Mouse (Mus musculus): ENCODE measurements at regions not wholly inside any gene's neighbourhood (a gene's known extent, or its start where the extent isn't known, plus 50 kb on each side); places are given as distances from the start of the nearest gene placed in this dataset.
A peak's percentile ranks its signal among the peaks of the same experiment; 100 is the strongest.
"Not testable (repeated sequence)": the region's sequence is repeated elsewhere in the genome, so short reads cannot be mapped to it uniquely, and the experiment has no call there.

- Histone ChIP-seq H3K4me1 (ENCODE audit: control insufficient read depth, insufficient read depth, low read length) (no peaks in the 10 kb centered on the region), H3K27me3 (ENCODE audit: control insufficient read depth, insufficient read depth, low read length) (no peaks in the 10 kb centered on the region), H3K4me3 (replicated peaks; ENCODE audit: insufficient read depth, low read depth, low read length) (no peak overlapping the region), H3K27ac (ENCODE audit: insufficient read depth, low read length) (no peak overlapping the region)
- TF ChIP-seq CTCF (IDR thresholded peaks at IDR 0.05; ENCODE audit: borderline replicate concordance, insufficient read depth, low read depth, low read length) (no peak), POLR2A (IDR thresholded peaks at IDR 0.05; ENCODE audit: borderline replicate concordance, insufficient read depth, low read length) (no peak)
- DNase-seq: no peak
- WGBS: 88% methylated on average over 9 of the region's 9 CpGs
These were observed 253.7 kb downstream of the Prex1 start for GRCm38 (mm10) chr2:166459955-166460354.

DNA sequence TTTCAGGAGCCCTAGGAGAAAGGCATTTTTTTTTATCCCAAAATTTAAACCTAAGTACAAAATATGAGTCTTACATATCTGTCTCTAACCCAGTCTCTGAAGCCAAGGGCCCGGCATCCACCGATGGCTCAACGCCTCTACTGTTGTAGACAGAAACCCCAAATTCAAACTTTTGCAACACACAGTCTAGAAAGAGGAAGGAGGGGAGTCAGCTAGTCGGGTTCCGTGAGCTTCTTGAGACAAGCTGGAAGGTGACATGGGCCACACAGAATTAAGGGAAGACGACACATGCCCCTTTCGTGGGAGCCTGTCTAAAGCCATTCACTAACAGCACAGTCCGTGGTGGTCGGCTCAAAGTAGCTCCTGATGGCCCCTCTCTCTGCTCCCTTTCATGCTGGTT is 254.7 kb downstream of the Prex1 start:
- H3K27me3 ChIP-seq (ENCODE audit: control insufficient read depth, insufficient read depth, low read length): no peaks in the 10 kb centered on the region
- H3K27ac ChIP-seq (ENCODE audit: insufficient read depth, low read length): no peak overlapping the region
- no peak overlapping the region for H3K4me3 ChIP-seq (replicated peaks; ENCODE audit: insufficient read depth, low read depth, low read length)
- TF ChIP-seq POLR2A (IDR thresholded peaks at IDR 0.05; ENCODE audit: borderline replicate concordance, insufficient read depth, low read length) (no peak), CTCF (IDR thresholded peaks at IDR 0.05; ENCODE audit: borderline replicate concordance, insufficient read depth, low read depth, low read length) (no peak)
- DNase-seq: no peak
- peaks cover 4% of the 10 kb centered on the region for H3K4me1 ChIP-seq (ENCODE audit: control insufficient read depth, insufficient read depth, low read length)
- WGBS: 93% methylated on average over 9 of the region's 9 CpGs

GRCm38 (mm10) chr2:166457381-166458172 is 256.1 kb downstream of the Prex1 start:
- TF ChIP-seq POLR2A (IDR thresholded peaks at IDR 0.05; ENCODE audit: borderline replicate concordance, insufficient read depth, low read length): no peak
- no peak for DNase-seq
- Histone ChIP-seq H3K4me1 (ENCODE audit: control insufficient read depth, insufficient read depth, low read length) (peaks cover 4% of the 10 kb centered on the region), H3K27me3 (ENCODE audit: control insufficient read depth, insufficient read depth, low read length) (no peaks in the 10 kb centered on the region), H3K4me3 (replicated peaks; ENCODE audit: insufficient read depth, low read depth, low read length) (no peak overlapping the region), H3K27ac (ENCODE audit: insufficient read depth, low read length) (no peak overlapping the region)
- WGBS: 87% methylated on average over 16 of the region's 16 CpGs

DNA sequence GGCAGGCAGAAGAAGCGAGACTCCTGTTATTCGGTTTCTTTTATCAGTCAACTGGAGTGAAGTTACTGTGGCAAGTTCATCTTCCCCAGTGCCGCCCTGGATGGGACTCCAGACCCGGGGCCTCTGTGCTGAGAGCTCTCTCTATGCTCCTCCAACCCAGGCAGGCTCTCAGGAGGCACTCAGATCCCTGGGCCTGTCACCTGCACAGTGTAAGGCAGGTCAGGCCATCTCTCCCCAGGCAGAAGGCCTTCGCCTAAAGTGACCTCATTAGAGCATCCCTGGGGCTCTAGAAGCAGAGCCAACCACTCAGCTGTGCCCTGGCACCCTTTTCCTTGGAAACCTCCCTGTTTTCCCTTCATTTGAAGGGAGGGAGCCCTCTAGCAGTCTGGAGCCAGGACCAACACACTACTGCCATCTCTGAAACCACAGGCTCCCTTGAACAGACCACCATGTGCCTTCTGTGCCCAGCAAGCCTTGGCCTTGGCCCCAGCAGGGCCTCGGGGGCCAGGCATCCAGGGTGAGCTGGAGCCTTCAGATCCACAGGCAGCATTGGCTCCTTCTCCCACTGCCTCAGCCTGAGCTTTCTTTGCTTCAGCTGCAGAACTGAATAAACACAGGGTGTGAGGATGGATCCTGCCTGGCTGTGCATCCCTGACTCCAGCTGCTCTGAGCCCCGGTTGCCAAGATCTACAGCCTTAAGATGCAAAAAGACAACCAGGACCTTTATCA is 259.3 kb downstream of the Prex1 start:
- H3K27ac ChIP-seq (ENCODE audit: insufficient read depth, low read length); H3K4me1 ChIP-seq (ENCODE audit: control insufficient read depth, insufficient read depth, low read length); H3K4me3 ChIP-seq (replicated peaks; ENCODE audit: insufficient read depth, low read depth, low read length); H3K27me3 ChIP-seq (ENCODE audit: control insufficient read depth, insufficient read depth, low read length): not testable (repeated sequence)
- WGBS: 36% methylated on average over 2 of the region's 7 CpGs
- DNase-seq: peak in 1 of 2 experiments; percentile 24

GRCm38 (mm10) chr2:166450964-166451363 is 262.7 kb downstream of the Prex1 start:
- DNase-seq: no peak
- Histone ChIP-seq H3K27ac (ENCODE audit: insufficient read depth, low read length) (no peak overlapping the region), H3K4me3 (replicated peaks; ENCODE audit: insufficient read depth, low read depth, low read length) (no peak overlapping the region), H3K27me3 (ENCODE audit: control insufficient read depth, insufficient read depth, low read length) (no peaks in the 10 kb centered on the region; the same call in 1 of the 2 replicates), H3K4me1 (ENCODE audit: control insufficient read depth, insufficient read depth, low read length) (peaks cover 16% of the 10 kb centered on the region)
- WGBS: 69% methylated on average over 7 of the region's 7 CpGs
- TF ChIP-seq POLR2A (IDR thresholded peaks at IDR 0.05; ENCODE audit: borderline replicate concordance, insufficient read depth, low read length) (no peak), CTCF (IDR thresholded peaks at IDR 0.05; ENCODE audit: borderline replicate concordance, insufficient read depth, low read depth, low read length) (no peak)

DNA sequence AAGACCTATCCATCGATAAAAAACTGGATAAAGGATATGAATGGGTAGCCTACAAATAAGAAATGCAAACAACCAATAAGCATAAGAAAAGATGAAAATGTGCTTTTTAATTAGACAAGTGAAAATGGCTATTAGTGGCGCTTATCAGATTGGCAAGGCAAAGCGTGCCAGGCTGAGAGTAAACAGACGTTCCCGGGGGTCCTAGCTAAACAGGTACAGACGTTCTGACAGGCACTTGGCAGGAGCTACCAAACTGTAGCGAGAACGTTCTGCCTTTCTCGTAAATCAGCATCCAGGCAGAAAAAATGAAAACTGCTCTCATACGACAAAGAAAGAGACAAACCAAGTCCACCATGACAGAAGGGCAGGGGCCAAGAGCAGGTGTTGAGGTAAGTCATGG is 263.3 kb downstream of the Prex1 start:
- Histone ChIP-seq H3K27ac (ENCODE audit: insufficient read depth, low read length) (no peak overlapping the region), H3K4me3 (replicated peaks; ENCODE audit: insufficient read depth, low read depth, low read length) (no peak overlapping the region), H3K4me1 (ENCODE audit: control insufficient read depth, insufficient read depth, low read length) (peaks cover 16% of the 10 kb centered on the region), H3K27me3 (ENCODE audit: control insufficient read depth, insufficient read depth, low read length) (no peaks in the 10 kb centered on the region; the same call in 1 of the 2 replicates)
- no peak for TF ChIP-seq CTCF (IDR thresholded peaks at IDR 0.05; ENCODE audit: borderline replicate concordance, insufficient read depth, low read depth, low read length)
- WGBS: 42% methylated on average over 10 of the region's 10 CpGs
- no peak for DNase-seq

DNA sequence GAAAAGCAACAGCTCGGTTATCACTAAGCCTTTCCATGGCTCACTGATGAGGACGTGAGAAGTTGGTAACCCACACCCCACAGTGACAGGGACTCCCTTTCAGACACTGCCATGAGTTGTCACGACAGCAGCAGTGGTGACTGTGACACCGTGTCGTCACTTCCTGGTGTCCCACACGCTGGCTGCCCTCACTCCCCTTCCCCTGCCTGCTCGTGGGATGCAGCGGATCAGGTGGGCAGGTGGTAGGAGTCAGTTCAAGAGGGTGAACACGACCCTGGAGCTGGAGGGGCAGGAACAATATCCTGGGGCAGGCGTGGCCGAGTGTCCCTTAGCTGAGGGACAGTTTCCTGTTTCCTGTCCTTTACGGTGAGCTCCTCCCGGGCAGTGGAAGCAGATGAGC is 264.9 kb downstream of the Prex1 start:
- DNase-seq: no peak
- H3K27me3 ChIP-seq (ENCODE audit: control insufficient read depth, insufficient read depth, low read length): no peaks in the 10 kb centered on the region; the same call in 1 of the 2 replicates
- no peak overlapping the region for H3K27ac ChIP-seq (ENCODE audit: insufficient read depth, low read length)
- WGBS: 34% methylated on average over 13 of the region's 13 CpGs
- H3K4me3 ChIP-seq (replicated peaks; ENCODE audit: insufficient read depth, low read depth, low read length): no peak overlapping the region
- TF ChIP-seq POLR2A (IDR thresholded peaks at IDR 0.05; ENCODE audit: borderline replicate concordance, insufficient read depth, low read length) (no peak), CTCF (IDR thresholded peaks at IDR 0.05; ENCODE audit: borderline replicate concordance, insufficient read depth, low read depth, low read length) (no peak)
- H3K4me1 ChIP-seq (ENCODE audit: control insufficient read depth, insufficient read depth, low read length): peaks cover 12% of the 10 kb centered on the region

- Histone ChIP-seq H3K27me3 (ENCODE audit: control insufficient read depth, insufficient read depth, low read length) (no peaks in the 10 kb centered on the region; the same call in 1 of the 2 replicates), H3K4me3 (replicated peaks; ENCODE audit: insufficient read depth, low read depth, low read length) (no peak overlapping the region), H3K4me1 (ENCODE audit: control insufficient read depth, insufficient read depth, low read length) (peaks cover 12% of the 10 kb centered on the region), H3K27ac (ENCODE audit: insufficient read depth, low read length) (no peak overlapping the region)
- DNase-seq: peak; percentile 52 to 73
- TF ChIP-seq POLR2A (IDR thresholded peaks at IDR 0.05; ENCODE audit: borderline replicate concordance, insufficient read depth, low read length) (no peak), CTCF (IDR thresholded peaks at IDR 0.05; ENCODE audit: borderline replicate concordance, insufficient read depth, low read depth, low read length) (no peak)
- WGBS: 5% methylated on average over 11 of the region's 11 CpGs
These were observed 265.5 kb downstream of the Prex1 start for GRCm38 (mm10) chr2:166448161-166448560.
